Mouse (Mus musculus): ENCODE results near the gene Hnrnpul2. TPM values are rescaled to one million over a fixed set of nuclear protein-coding genes. Genes with fewer than 3 reads are reported as not detected.

The Hnrnpul2 gene
- polyA plus RNA-seq, 1 experiment = 108 TPM

- no peaks in the 10 kb centered on the region for H3K27me3 ChIP-seq (ENCODE audit: control insufficient read depth, insufficient read depth, low read length, poor library complexity, severe bottlenecking)
- H3K4me1 ChIP-seq (ENCODE audit: control insufficient read depth, insufficient read depth, low read length) = no peaks in the 10 kb centered on the region
- peak within 1 kb of the TSS; percentile 96 for H3K27ac ChIP-seq (ENCODE audit: insufficient read depth, low read length)
- H3K4me3 ChIP-seq (ENCODE audit: low read depth, low read length) = peak within 1 kb of the TSS; percentile 82
- H3K9me3 ChIP-seq (replicated peaks; ENCODE audit: control insufficient read depth, insufficient read depth, low read length, poor library complexity, severe bottlenecking) = no peaks in the 10 kb centered on the region
- H3K9ac ChIP-seq (ENCODE audit: low read depth, poor library complexity, severe bottlenecking) = peak within 1 kb of the TSS; percentile 86
- peaks cover 22% of the 10 kb centered on the region for H3K36me3 ChIP-seq (ENCODE audit: control insufficient read depth, insufficient read depth, low read length, poor library complexity, severe bottlenecking)
- TF ChIP-seq EP300 (IDR thresholded peaks at IDR 0.05; ENCODE audit: insufficient read depth, low read depth, low read length) = peak; percentile 28; the same call in 1 of the 2 replicates
- TF ChIP-seq POLR2A (IDR thresholded peaks at IDR 0.05; ENCODE audit: insufficient read depth, low read length) = no peak
- peak; percentile 29 for TF ChIP-seq CTCF (IDR thresholded peaks at IDR 0.05; ENCODE audit: low read depth, low read length)
Measured at GRCm38 (mm10) chr19:8837251-8837791, 17.5 kb downstream of the Hnrnpul2 start, which contains the start of gene Bscl2. TSS of gene Bscl2 (plus strand) at chr19:8837467.

DNA sequence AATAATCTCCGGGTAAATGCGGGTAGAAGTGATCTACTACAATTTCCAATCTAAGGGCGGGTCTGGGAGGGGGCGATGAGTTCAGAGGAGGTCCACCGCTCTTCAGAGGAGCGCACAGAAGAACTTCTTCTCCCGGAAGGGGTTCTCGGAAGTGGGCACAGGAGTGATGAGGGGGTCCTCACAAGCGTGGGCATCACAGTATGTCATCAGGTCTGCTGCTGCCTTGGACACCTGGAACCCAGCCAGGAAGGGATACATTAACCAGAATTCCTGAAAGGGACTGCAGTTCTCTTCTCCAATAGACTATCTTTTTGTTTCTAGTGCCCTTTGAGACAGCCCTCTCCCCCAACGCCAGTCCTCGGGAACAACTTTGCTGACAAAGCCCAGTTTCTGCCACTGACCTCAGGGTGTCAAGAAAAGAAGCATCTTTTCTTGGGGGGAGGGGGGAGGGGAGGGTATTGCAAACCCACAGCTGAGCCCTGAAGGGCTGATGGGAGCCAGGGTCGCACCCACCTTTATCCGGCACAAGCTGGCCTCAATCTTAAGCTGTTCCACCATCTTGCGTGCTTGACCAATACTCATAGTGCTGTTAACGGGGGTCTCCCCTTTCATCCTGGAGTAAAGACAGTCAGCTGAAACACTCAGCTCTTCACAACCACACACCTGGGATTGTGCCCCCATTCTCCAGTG lies 18.4 kb downstream of the Hnrnpul2 start:
- Histone ChIP-seq H3K27me3 (ENCODE audit: control insufficient read depth, insufficient read depth, low read length, poor library complexity, severe bottlenecking) (no peaks in the 10 kb centered on the region), H3K36me3 (ENCODE audit: control insufficient read depth, insufficient read depth, low read length, poor library complexity, severe bottlenecking) (peaks cover 20% of the 10 kb centered on the region), H3K4me3 (ENCODE audit: low read depth, low read length) (peak overlapping the region; percentile 82), H3K27ac (ENCODE audit: insufficient read depth, low read length) (peak overlapping the region; percentile 96), H3K9ac (ENCODE audit: low read depth, poor library complexity, severe bottlenecking) (peak overlapping the region; percentile 86), H3K4me1 (ENCODE audit: control insufficient read depth, insufficient read depth, low read length) (no peaks in the 10 kb centered on the region), H3K9me3 (replicated peaks; ENCODE audit: control insufficient read depth, insufficient read depth, low read length, poor library complexity, severe bottlenecking) (no peaks in the 10 kb centered on the region)
- TF ChIP-seq EP300 (IDR thresholded peaks at IDR 0.05; ENCODE audit: insufficient read depth, low read depth, low read length) = no peak
- no peak for TF ChIP-seq POLR2A (IDR thresholded peaks at IDR 0.05; ENCODE audit: insufficient read depth, low read length)
- TF ChIP-seq CTCF (IDR thresholded peaks at IDR 0.05; ENCODE audit: low read depth, low read length) = no peak

DNA sequence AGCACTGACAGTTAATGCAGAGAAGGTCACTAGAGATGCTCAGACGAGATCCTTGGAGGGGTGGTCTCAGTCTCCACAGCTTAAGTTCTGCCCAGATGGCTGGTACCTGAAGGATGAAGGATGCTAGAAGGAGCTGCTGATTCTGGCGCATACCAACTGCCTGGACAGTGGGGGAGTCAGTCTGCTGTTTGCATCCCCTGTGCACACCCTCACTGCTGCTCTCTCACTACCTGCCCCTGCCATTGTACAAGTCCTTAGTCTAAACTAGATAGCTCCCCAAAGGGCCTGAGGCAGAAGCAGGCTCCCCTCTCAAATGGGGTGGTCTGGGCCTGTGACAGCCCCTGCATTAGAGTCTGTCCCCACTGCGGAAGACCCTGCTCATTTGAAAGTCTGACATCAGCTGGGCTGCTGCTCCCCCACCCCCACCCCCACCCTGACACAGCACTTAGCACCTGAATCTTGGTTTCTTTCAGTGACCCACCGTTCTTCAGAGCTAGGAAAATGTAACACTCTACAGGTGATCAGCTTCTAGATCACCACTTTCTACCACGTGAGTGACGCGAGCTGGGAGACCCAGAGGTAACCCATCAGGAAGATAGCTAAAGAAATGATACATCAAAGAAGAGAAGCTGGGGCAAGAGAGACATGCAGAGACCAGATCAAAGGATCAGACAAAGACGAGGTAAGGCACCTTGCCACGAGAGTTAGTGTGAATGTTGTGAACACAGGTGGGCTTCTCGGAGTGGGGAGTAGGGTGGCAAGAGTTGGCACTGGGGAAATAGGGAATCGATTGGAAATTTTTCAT lies 19.5 kb downstream of the Hnrnpul2 start, which contains the start of gene Gng3:
TSS of gene Gng3 (minus strand) at position 92 of the 805 bp plus-strand sequence.
- Histone ChIP-seq H3K4me1 (ENCODE audit: control insufficient read depth, insufficient read depth, low read length) (no peaks in the 10 kb centered on the region), H3K27me3 (ENCODE audit: control insufficient read depth, insufficient read depth, low read length, poor library complexity, severe bottlenecking) (no peaks in the 10 kb centered on the region), H3K36me3 (ENCODE audit: control insufficient read depth, insufficient read depth, low read length, poor library complexity, severe bottlenecking) (peaks cover 9% of the 10 kb centered on the region; the same call in 1 of the 2 replicates), H3K4me3 (ENCODE audit: low read depth, low read length) (peak within 1 kb of the TSS; percentile 82), H3K9ac (ENCODE audit: low read depth, poor library complexity, severe bottlenecking) (peak within 1 kb of the TSS; percentile 86), H3K27ac (ENCODE audit: insufficient read depth, low read length) (peak within 1 kb of the TSS; percentile 96), H3K9me3 (replicated peaks; ENCODE audit: control insufficient read depth, insufficient read depth, low read length, poor library complexity, severe bottlenecking) (no peaks in the 10 kb centered on the region)
- no peak for TF ChIP-seq CTCF (IDR thresholded peaks at IDR 0.05; ENCODE audit: low read depth, low read length)
- peak; percentile 40; the same call in 1 of the 2 replicates for TF ChIP-seq EP300 (IDR thresholded peaks at IDR 0.05; ENCODE audit: insufficient read depth, low read depth, low read length)
- peak; percentile 36 for TF ChIP-seq POLR2A (IDR thresholded peaks at IDR 0.05; ENCODE audit: insufficient read depth, low read length)

DNA sequence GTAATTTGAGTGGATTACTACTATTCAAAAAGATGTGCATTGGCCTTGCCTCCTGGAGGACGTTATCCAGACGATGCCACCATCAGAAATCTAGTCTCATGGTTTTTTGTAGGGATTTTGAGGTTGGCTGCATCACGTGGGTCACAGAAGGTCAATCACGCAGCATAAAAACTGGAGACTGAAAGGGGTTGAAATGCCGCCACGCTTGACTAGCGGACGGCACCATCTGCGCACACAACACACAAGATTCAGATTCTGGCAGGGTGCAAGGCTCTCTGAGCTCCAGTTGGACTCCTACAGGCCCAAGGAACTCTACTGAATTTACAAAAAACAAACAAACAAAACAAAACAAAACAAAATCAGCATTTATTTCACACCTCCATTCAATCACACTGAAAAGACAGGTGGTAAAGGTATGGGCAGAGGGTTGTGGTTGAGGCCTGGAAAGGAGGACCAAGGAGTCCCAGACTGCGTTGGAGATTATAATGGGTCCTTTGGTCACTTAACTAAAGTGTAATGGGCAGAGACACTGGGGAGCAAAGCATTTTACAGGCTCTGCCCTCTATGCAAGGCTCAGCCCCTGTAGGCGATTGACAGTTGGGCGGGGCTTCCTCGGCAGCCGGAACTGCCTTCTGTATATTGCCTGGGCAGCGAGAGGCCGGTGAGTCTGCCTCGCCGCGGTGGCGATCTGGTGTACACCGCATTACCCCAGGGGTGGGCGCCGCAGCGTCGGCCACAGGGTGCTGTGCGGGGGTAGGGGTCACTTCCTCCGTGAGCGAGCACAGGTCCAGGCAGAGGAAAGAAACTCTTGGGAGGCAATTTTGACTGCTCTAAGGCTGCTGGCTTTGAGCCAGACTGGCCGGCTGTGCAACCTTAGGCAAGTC lies 20.3 kb downstream of the Hnrnpul2 start:
- no peaks in the 10 kb centered on the region for H3K4me1 ChIP-seq (ENCODE audit: control insufficient read depth, insufficient read depth, low read length)
- peak overlapping the region; percentile 58 for H3K4me3 ChIP-seq (ENCODE audit: low read depth, low read length)
- H3K9ac ChIP-seq (ENCODE audit: low read depth, poor library complexity, severe bottlenecking) = peak overlapping the region; percentile 86
- no peaks in the 10 kb centered on the region for H3K27me3 ChIP-seq (ENCODE audit: control insufficient read depth, insufficient read depth, low read length, poor library complexity, severe bottlenecking)
- TF ChIP-seq EP300 (IDR thresholded peaks at IDR 0.05; ENCODE audit: insufficient read depth, low read depth, low read length) (no peak), POLR2A (IDR thresholded peaks at IDR 0.05; ENCODE audit: insufficient read depth, low read length) (peak; percentile 16), CTCF (IDR thresholded peaks at IDR 0.05; ENCODE audit: low read depth, low read length) (no peak)
- H3K27ac ChIP-seq (ENCODE audit: insufficient read depth, low read length) = peak overlapping the region; percentile 82
- H3K36me3 ChIP-seq (ENCODE audit: control insufficient read depth, insufficient read depth, low read length, poor library complexity, severe bottlenecking) = peaks cover 5% of the 10 kb centered on the region; the same call in 1 of the 2 replicates
- no peaks in the 10 kb centered on the region for H3K9me3 ChIP-seq (replicated peaks; ENCODE audit: control insufficient read depth, insufficient read depth, low read length, poor library complexity, severe bottlenecking)

DNA sequence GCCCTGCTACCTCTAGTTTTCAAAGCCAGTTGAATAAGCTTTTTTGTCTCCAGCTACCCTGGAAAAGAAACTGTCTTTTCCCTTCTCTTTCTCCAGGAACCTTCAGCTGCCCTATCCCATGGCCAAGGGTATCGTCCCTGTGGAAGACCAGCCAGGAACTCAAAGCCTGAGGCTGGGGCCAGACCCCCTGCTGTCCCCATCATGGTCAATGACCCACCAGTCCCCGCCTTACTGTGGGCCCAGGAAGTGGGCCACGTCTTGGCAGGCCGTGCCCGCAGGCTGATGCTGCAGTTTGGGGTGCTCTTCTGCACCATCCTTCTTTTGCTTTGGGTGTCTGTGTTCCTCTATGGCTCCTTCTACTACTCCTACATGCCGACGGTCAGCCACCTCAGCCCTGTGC lies 21.2 kb downstream of the Hnrnpul2 start:
- H3K9ac ChIP-seq (ENCODE audit: low read depth, poor library complexity, severe bottlenecking) = peak overlapping the region; percentile 86
- peak overlapping the region; percentile 46 for H3K4me3 ChIP-seq (ENCODE audit: low read depth, low read length)
- H3K27ac ChIP-seq (ENCODE audit: insufficient read depth, low read length) = no peak overlapping the region
- no peak for TF ChIP-seq POLR2A (IDR thresholded peaks at IDR 0.05; ENCODE audit: insufficient read depth, low read length)
- TF ChIP-seq CTCF (IDR thresholded peaks at IDR 0.05; ENCODE audit: low read depth, low read length) = no peak
- no peaks in the 10 kb centered on the region for H3K27me3 ChIP-seq (ENCODE audit: control insufficient read depth, insufficient read depth, low read length, poor library complexity, severe bottlenecking)
- peaks cover 5% of the 10 kb centered on the region; the same call in 1 of the 2 replicates for H3K36me3 ChIP-seq (ENCODE audit: control insufficient read depth, insufficient read depth, low read length, poor library complexity, severe bottlenecking)
- H3K4me1 ChIP-seq (ENCODE audit: control insufficient read depth, insufficient read depth, low read length) = no peaks in the 10 kb centered on the region
- no peaks in the 10 kb centered on the region for H3K9me3 ChIP-seq (replicated peaks; ENCODE audit: control insufficient read depth, insufficient read depth, low read length, poor library complexity, severe bottlenecking)

All from ES-Bruce4 (cell line).